ENCODE assay signal across 8 mouse cellular contexts in genomic region chr4:133198337-133199180, GRCm38 (mm10). TPM values are rescaled to one million over a fixed set of nuclear protein-coding genes. Genes with fewer than 3 reads are reported as not detected.
DNase-seq lines count a peak whose midpoint lies in the region; ATAC-seq and TF ChIP-seq lines count a peak whose summit lies in the region.

No protein-coding gene starts in this region.

- ATAC-seq in intestine, embryonic 14.5 days (replicated peaks; ENCODE audit: low FRiP score, low TSS enrichment, low read depth), result no peak
- ATAC-seq in intestine, postnatal 0 days, result no peak
- ATAC-seq in embryonic facial prominence, embryonic 15.5 days (ENCODE audit: insufficient number of reproducible peaks, low FRiP score, low TSS enrichment, low read depth), result no peak
- 0 out of 2 replicates have a peak, but pooled peaks have one; percentile 3 for ATAC-seq in intestine, embryonic 16.5 days
- peak; percentile 35; the same call in 1 of the 2 replicates for ATAC-seq in neural tube, embryonic 12.5 days (ENCODE audit: low FRiP score, low read depth)
- ATAC-seq in erythroblast, adult 5-6 weeks (replicated peaks; ENCODE audit: low FRiP score, poor library complexity, severe bottlenecking), result no peak
- no peak for ATAC-seq in frontal cortex, adult (ENCODE audit: low TSS enrichment)

- TF ChIP-seq CTCF in intestine, postnatal 0 days (IDR thresholded peaks at IDR 0.05; ENCODE audit: low read depth), result no peak

- H3K9me3 ChIP-seq in intestine, embryonic 14.5 days (ENCODE audit: control insufficient read depth, low read length), result no peaks in the 10 kb centered on the region
- no peaks in the 10 kb centered on the region for H3K9me3 ChIP-seq in intestine, postnatal 0 days (ENCODE audit: control insufficient read depth)
- no peaks in the 10 kb centered on the region for H3K9me3 ChIP-seq in embryonic facial prominence, embryonic 15.5 days (replicated peaks)
- H3K9me3 ChIP-seq in intestine, embryonic 16.5 days (ENCODE audit: control insufficient read depth, low read length), result no peaks in the 10 kb centered on the region
- H3K9me3 ChIP-seq in neural tube, embryonic 12.5 days, result no peaks in the 10 kb centered on the region

- H3K4me2 ChIP-seq in intestine, embryonic 14.5 days (ENCODE audit: low read length), result no peak overlapping the region
- H3K4me2 ChIP-seq in intestine, postnatal 0 days (replicated peaks; ENCODE audit: low read depth), result no peak overlapping the region
- no peak overlapping the region for H3K4me2 ChIP-seq in embryonic facial prominence, embryonic 15.5 days (replicated peaks)
- H3K4me2 ChIP-seq in intestine, embryonic 16.5 days (ENCODE audit: low read depth, low read length), result no peak overlapping the region
- H3K4me2 ChIP-seq in neural tube, embryonic 12.5 days (replicated peaks), result peak overlapping the region; percentile 22

- peaks cover 33% of the 10 kb centered on the region for H3K36me3 ChIP-seq in intestine, embryonic 14.5 days (ENCODE audit: control insufficient read depth, insufficient read depth, low read length)
- H3K36me3 ChIP-seq in intestine, postnatal 0 days (ENCODE audit: control insufficient read depth, insufficient read depth), result peaks cover 24% of the 10 kb centered on the region
- H3K36me3 ChIP-seq in embryonic facial prominence, embryonic 15.5 days, result peaks cover 26% of the 10 kb centered on the region
- no peaks in the 10 kb centered on the region; the same call in none of the 2 replicates for H3K36me3 ChIP-seq in intestine, embryonic 16.5 days (ENCODE audit: control insufficient read depth, insufficient read depth, low read length)
- peaks cover 21% of the 10 kb centered on the region; the same call in 1 of the 2 replicates for H3K36me3 ChIP-seq in neural tube, embryonic 12.5 days

- WGBS in intestine, embryonic 14.5 days, result 20% methylated on average over 19 of the region's 19 CpGs
- WGBS in intestine, postnatal 0 days, result 49% methylated on average over 19 of the region's 19 CpGs
- 32% methylated on average over 19 of the region's 19 CpGs for WGBS in embryonic facial prominence, embryonic 15.5 days
- WGBS in intestine, embryonic 16.5 days, result 31% methylated on average over 19 of the region's 19 CpGs
- 10% methylated on average over 19 of the region's 19 CpGs for WGBS in neural tube, embryonic 12.5 days

- H3K4me3 ChIP-seq in intestine, embryonic 14.5 days (ENCODE audit: low read depth, low read length), result no peak overlapping the region
- H3K4me3 ChIP-seq in intestine, postnatal 0 days (ENCODE audit: low read depth, low read length), result no peak overlapping the region
- H3K4me3 ChIP-seq in embryonic facial prominence, embryonic 15.5 days (replicated peaks), result no peak overlapping the region
- H3K4me3 ChIP-seq in intestine, embryonic 16.5 days (ENCODE audit: low read length), result no peak overlapping the region
- no peak overlapping the region for H3K4me3 ChIP-seq in neural tube, embryonic 12.5 days

- peak overlapping the region; percentile 77 for H3K27ac ChIP-seq in intestine, embryonic 14.5 days (ENCODE audit: low read depth)
- no peak overlapping the region for H3K27ac ChIP-seq in intestine, postnatal 0 days (ENCODE audit: low read depth, low read length)
- peak overlapping the region; percentile 78 for H3K27ac ChIP-seq in embryonic facial prominence, embryonic 15.5 days (replicated peaks)
- H3K27ac ChIP-seq in intestine, embryonic 16.5 days (ENCODE audit: low read length), result peak overlapping the region; percentile 90
- H3K27ac ChIP-seq in neural tube, embryonic 12.5 days, result peak overlapping the region; percentile 57

- H3K27me3 ChIP-seq in intestine, embryonic 14.5 days (replicated peaks; ENCODE audit: control insufficient read depth, insufficient read depth, low read length), result no peaks in the 10 kb centered on the region
- no peaks in the 10 kb centered on the region for H3K27me3 ChIP-seq in intestine, postnatal 0 days (replicated peaks; ENCODE audit: control insufficient read depth, insufficient read depth, low read length)
- no peaks in the 10 kb centered on the region for H3K27me3 ChIP-seq in embryonic facial prominence, embryonic 15.5 days
- H3K27me3 ChIP-seq in intestine, embryonic 16.5 days (replicated peaks; ENCODE audit: control insufficient read depth, insufficient read depth, low read length), result no peaks in the 10 kb centered on the region
- H3K27me3 ChIP-seq in neural tube, embryonic 12.5 days (replicated peaks), result no peaks in the 10 kb centered on the region

- H3K4me1 ChIP-seq in intestine, embryonic 14.5 days (replicated peaks; ENCODE audit: control insufficient read depth, insufficient read depth, low read length), result peaks cover 50% of the 10 kb centered on the region
- H3K4me1 ChIP-seq in intestine, postnatal 0 days (replicated peaks; ENCODE audit: control insufficient read depth, insufficient read depth, low read length), result peaks cover 14% of the 10 kb centered on the region
- H3K4me1 ChIP-seq in embryonic facial prominence, embryonic 15.5 days, result peaks cover 62% of the 10 kb centered on the region
- H3K4me1 ChIP-seq in intestine, embryonic 16.5 days (ENCODE audit: control insufficient read depth, insufficient read depth, low read length), result peaks cover 59% of the 10 kb centered on the region
- peaks cover 54% of the 10 kb centered on the region for H3K4me1 ChIP-seq in neural tube, embryonic 12.5 days

- H3K9ac ChIP-seq in intestine, embryonic 14.5 days (ENCODE audit: low read length), result no peak overlapping the region
- H3K9ac ChIP-seq in intestine, postnatal 0 days (ENCODE audit: low read depth, low read length), result no peak overlapping the region
- no peak overlapping the region for H3K9ac ChIP-seq in embryonic facial prominence, embryonic 15.5 days
- peak overlapping the region; percentile 55 for H3K9ac ChIP-seq in intestine, embryonic 16.5 days (ENCODE audit: low read depth, low read length)
- H3K9ac ChIP-seq in neural tube, embryonic 12.5 days, result 0 out of 2 replicates have a peak overlapping the region, but pooled peaks have one; percentile 13

- no peak for DNase-seq in intestine, embryonic 14.5 days (ENCODE audit: low spot score)
- no peak for DNase-seq in ovary, postnatal 36 days (ENCODE audit: low spot score)

RNA-seq across cellular contexts. Expression of gene Cd164l2, which starts 13.4 kb away (rescaled TPM):
- polyA plus RNA-seq in intestine, embryonic 14.5 days (2014; fragmentation: Nextera tagmentation; extraction: Ambion mirVana), result 1.9 and 2.5 TPM in 2 replicates
- polyA plus RNA-seq in intestine, postnatal 0 days (2015; fragmentation: Nextera tagmentation; extraction: Ambion mirVana), result 0.58 and 0.94 TPM in 2 replicates
- 8.8 and 9.3 TPM in 2 replicates for polyA plus RNA-seq in embryonic facial prominence, embryonic 15.5 days (2015; fragmentation: Nextera tagmentation; extraction: Ambion mirVana)
- polyA plus RNA-seq in intestine, embryonic 16.5 days (2015; fragmentation: Nextera tagmentation; extraction: Ambion mirVana), result 1.6 and 2.0 TPM in 2 replicates
- polyA plus RNA-seq in neural tube, embryonic 12.5 days (2016; fragmentation: Nextera tagmentation; extraction: Ambion mirVana), result 0.42 and 0.79 TPM in 2 replicates
- not detected in 2 replicates for total RNA-seq in erythroblast, adult 5-6 weeks (2015; ENCODE audit: low replicate concordance)
- not detected in 2 replicates for total RNA-seq in erythroblast, adult 5-6 weeks (2017; ENCODE audit: low replicate concordance)

RNA-seq across cellular contexts. Expression of gene Gpr3, which starts 13.8 kb away (rescaled TPM):
- not detected in 2 replicates for polyA plus RNA-seq in intestine, embryonic 14.5 days (2014; fragmentation: Nextera tagmentation; extraction: Ambion mirVana)
- 0.05 TPM in 1 of 2 replicates, not detected in the other for polyA plus RNA-seq in intestine, postnatal 0 days (2015; fragmentation: Nextera tagmentation; extraction: Ambion mirVana)
- 0.07 and 0.24 TPM in 2 replicates for polyA plus RNA-seq in embryonic facial prominence, embryonic 15.5 days (2015; fragmentation: Nextera tagmentation; extraction: Ambion mirVana)
- 0.05 and 0.24 TPM in 2 replicates for polyA plus RNA-seq in intestine, embryonic 16.5 days (2015; fragmentation: Nextera tagmentation; extraction: Ambion mirVana)
- polyA plus RNA-seq in neural tube, embryonic 12.5 days (2016; fragmentation: Nextera tagmentation; extraction: Ambion mirVana), result 0.38 and 0.74 TPM in 2 replicates
- not detected in 2 replicates for total RNA-seq in erythroblast, adult 5-6 weeks (2015; ENCODE audit: low replicate concordance)
- not detected in 2 replicates for total RNA-seq in erythroblast, adult 5-6 weeks (2017; ENCODE audit: low replicate concordance)

RNA-seq across cellular contexts. Expression of gene Map3k6, which starts 42.1 kb away (rescaled TPM):
- polyA plus RNA-seq in intestine, embryonic 14.5 days (2014; fragmentation: Nextera tagmentation; extraction: Ambion mirVana), result 2.8 and 3.2 TPM in 2 replicates
- 1.8 TPM in 2 replicates for polyA plus RNA-seq in intestine, postnatal 0 days (2015; fragmentation: Nextera tagmentation; extraction: Ambion mirVana)
- 17.4 and 20.6 TPM in 2 replicates for polyA plus RNA-seq in embryonic facial prominence, embryonic 15.5 days (2015; fragmentation: Nextera tagmentation; extraction: Ambion mirVana)
- polyA plus RNA-seq in intestine, embryonic 16.5 days (2015; fragmentation: Nextera tagmentation; extraction: Ambion mirVana), result 2.4 and 2.8 TPM in 2 replicates
- 2.1 and 3.2 TPM in 2 replicates for polyA plus RNA-seq in neural tube, embryonic 12.5 days (2016; fragmentation: Nextera tagmentation; extraction: Ambion mirVana)
- 0.96 and 4.6 TPM in 2 replicates for total RNA-seq in erythroblast, adult 5-6 weeks (2015; ENCODE audit: low replicate concordance)
- total RNA-seq in erythroblast, adult 5-6 weeks (2017; ENCODE audit: low replicate concordance), result 0.42 TPM in 1 of 2 replicates, not detected in the other

Comparison
In these comparisons a context has a peak if more than half of its experiments do, and no peak if none do; other contexts are left out.
1. ATAC-seq: peak in intestine, embryonic 16.5 days (single experiment) and neural tube, embryonic 12.5 days (single experiment); none in intestine, embryonic 14.5 days (single experiment), intestine, postnatal 0 days (single experiment), embryonic facial prominence, embryonic 15.5 days (single experiment), erythroblast, adult 5-6 weeks (single experiment) and frontal cortex, adult (single experiment).
2. H3K9ac ChIP-seq: peak in intestine, embryonic 16.5 days (single experiment) and neural tube, embryonic 12.5 days (single experiment); none in intestine, embryonic 14.5 days (single experiment), intestine, postnatal 0 days (single experiment) and embryonic facial prominence, embryonic 15.5 days (single experiment).